Mouse (Mus musculus): ENCODE measurements at regions not wholly inside any gene's neighbourhood (a gene's known extent, or its start where the extent isn't known, plus 50 kb on each side); places are given as distances from the start of the nearest gene placed in this dataset.

- ATAC-seq (replicated peaks; ENCODE audit: poor library complexity, severe bottlenecking): no peak
These were observed 381.1 kb upstream of the Castor2 start for GRCm38 (mm10) chr5:133718187-133719078.

- no peak for ATAC-seq (replicated peaks; ENCODE audit: poor library complexity, severe bottlenecking)
These were observed 383.7 kb upstream of the Castor2 start for GRCm38 (mm10) chr5:133715830-133716229.

- ATAC-seq (replicated peaks; ENCODE audit: poor library complexity, severe bottlenecking): no peak
These were observed 386.9 kb upstream of the Castor2 start for GRCm38 (mm10) chr5:133712652-133713051.

- ATAC-seq (replicated peaks; ENCODE audit: poor library complexity, severe bottlenecking): no peak
These were observed 390.6 kb upstream of the Castor2 start for GRCm38 (mm10) chr5:133708881-133709280.

- ATAC-seq (replicated peaks; ENCODE audit: poor library complexity, severe bottlenecking): no peak
These were observed 413.3 kb upstream of the Castor2 start for GRCm38 (mm10) chr5:133686206-133686605.

GRCm38 (mm10) chr5:133683021-133683420 is 416.5 kb upstream of the Castor2 start:
- no peak for ATAC-seq (replicated peaks; ENCODE audit: poor library complexity, severe bottlenecking)

GRCm38 (mm10) chr5:133676791-133677450 is 422.6 kb upstream of the Castor2 start:
- no peak for ATAC-seq (replicated peaks; ENCODE audit: poor library complexity, severe bottlenecking)

GRCm38 (mm10) chr5:133675636-133676035 is 423.9 kb upstream of the Castor2 start:
- no peak for ATAC-seq (replicated peaks; ENCODE audit: poor library complexity, severe bottlenecking)

- ATAC-seq (replicated peaks; ENCODE audit: poor library complexity, severe bottlenecking): no peak
These were observed 433.0 kb upstream of the Castor2 start for GRCm38 (mm10) chr5:133666473-133666872.

GRCm38 (mm10) chr5:133662474-133663256 is 436.8 kb upstream of the Castor2 start:
- no peak for ATAC-seq (replicated peaks; ENCODE audit: poor library complexity, severe bottlenecking)

- no peak for ATAC-seq (replicated peaks; ENCODE audit: poor library complexity, severe bottlenecking)
These were observed 439.2 kb upstream of the Castor2 start for GRCm38 (mm10) chr5:133660351-133660750.

- no peak for ATAC-seq (replicated peaks; ENCODE audit: poor library complexity, severe bottlenecking)
These were observed 442.7 kb upstream of the Castor2 start for GRCm38 (mm10) chr5:133656837-133657236.

GRCm38 (mm10) chr5:133653431-133653830 is 446.1 kb upstream of the Castor2 start:
- ATAC-seq (replicated peaks; ENCODE audit: poor library complexity, severe bottlenecking): no peak

GRCm38 (mm10) chr5:133650246-133650645 is 449.3 kb upstream of the Castor2 start:
- ATAC-seq (replicated peaks; ENCODE audit: poor library complexity, severe bottlenecking): no peak

GRCm38 (mm10) chr5:133645696-133646195 is 453.8 kb upstream of the Castor2 start:
- no peak for ATAC-seq (replicated peaks; ENCODE audit: poor library complexity, severe bottlenecking)

GRCm38 (mm10) chr5:133643326-133643725 is 456.2 kb upstream of the Castor2 start:
- ATAC-seq (replicated peaks; ENCODE audit: poor library complexity, severe bottlenecking): no peak

GRCm38 (mm10) chr5:133634481-133634880 is 465.0 kb upstream of the Castor2 start:
- no peak for ATAC-seq (replicated peaks; ENCODE audit: poor library complexity, severe bottlenecking)

GRCm38 (mm10) chr5:133631812-133632211 is 467.7 kb upstream of the Castor2 start:
- no peak for ATAC-seq (replicated peaks; ENCODE audit: poor library complexity, severe bottlenecking)

GRCm38 (mm10) chr5:133619347-133619746 is 480.2 kb upstream of the Castor2 start:
- ATAC-seq (replicated peaks; ENCODE audit: poor library complexity, severe bottlenecking): no peak

- ATAC-seq (replicated peaks; ENCODE audit: poor library complexity, severe bottlenecking): no peak
These were observed 498.2 kb upstream of the Castor2 start for GRCm38 (mm10) chr5:133601241-133601739.
